Mouse (Mus musculus): ENCODE data around the gene Ascl3. TPM values are rescaled to one million over a fixed set of nuclear protein-coding genes. Genes with fewer than 3 reads are reported as not detected.

Gene Ascl3
- total RNA-seq, 1 experiment = not detected

DNA sequence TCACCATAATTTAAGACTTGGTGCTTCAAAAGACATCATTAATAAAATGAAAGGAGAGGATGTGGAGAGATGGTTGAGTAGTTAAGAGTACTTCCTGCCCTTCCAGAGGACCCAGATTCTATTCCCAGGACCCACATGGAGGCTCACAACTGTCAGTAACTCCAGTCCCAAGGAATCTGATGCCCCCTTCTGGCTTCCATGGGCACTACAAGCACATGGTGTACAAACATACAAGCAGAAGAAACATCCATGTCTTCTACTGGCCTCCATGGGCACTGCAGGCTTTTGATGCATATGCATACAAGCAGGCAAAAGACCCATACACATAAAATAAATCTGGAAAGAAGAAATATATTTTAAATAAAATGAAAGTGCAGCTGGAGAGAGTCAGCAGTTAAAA lies 31.3 kb downstream of the Ascl3 start:
- Histone ChIP-seq H3K36me3 (ENCODE audit: control insufficient read depth, insufficient read depth, low read length, poor library complexity, severe bottlenecking) (no peaks in the 10 kb centered on the region), H3K9me3 (ENCODE audit: control insufficient read depth, insufficient read depth, low read depth, low read length) (no peaks in the 10 kb centered on the region; the same call in 1 of the 2 replicates), H3K9ac (ENCODE audit: insufficient read depth, low read depth, low read length, poor library complexity, severe bottlenecking) (no peak overlapping the region), H3K4me1 (ENCODE audit: control insufficient read depth in 2 of 2, insufficient read depth in 2 of 2, low read length in 2 of 2, poor library complexity in 1 of 2) (peaks cover 6 to 9% of the 10 kb centered on the region in 2 experiments; a peak in 3 of 4 replicates), H3K4me3 (ENCODE audit: insufficient read depth in 1 of 2, low read depth in 1 of 2, low read length in 2 of 2, poor library complexity in 1 of 2, severe bottlenecking in 1 of 2) (no peak overlapping the region), H3K27ac (ENCODE audit: insufficient read depth, low read depth, low read length, poor library complexity, severe bottlenecking) (no peak overlapping the region)
- no peak for TF ChIP-seq ZC3H11A (IDR thresholded peaks at IDR 0.05; ENCODE audit: borderline replicate concordance, low read depth, low read length)
- TF ChIP-seq HCFC1 (IDR thresholded peaks at IDR 0.05; ENCODE audit: borderline replicate concordance, insufficient read depth, low read length) = no peak
- TF ChIP-seq MAFK (IDR thresholded peaks at IDR 0.05; ENCODE audit: insufficient read depth, low read depth, low read length) = no peak
- no peak for TF ChIP-seq ZNF384 (IDR thresholded peaks at IDR 0.05; ENCODE audit: low read depth, low read length)
- TF ChIP-seq CHD2 (IDR thresholded peaks at IDR 0.05; ENCODE audit: low read depth, low read length) = no peak
- peak; percentile 58 for DNase-seq (ENCODE audit: low read depth, low spot score)
- in situ Hi-C loops (cut with MboI; ENCODE audit: low sequenced_read_pairs in 2 of 2, unreplicated experiment in 2 of 2) = no loop called here

DNA sequence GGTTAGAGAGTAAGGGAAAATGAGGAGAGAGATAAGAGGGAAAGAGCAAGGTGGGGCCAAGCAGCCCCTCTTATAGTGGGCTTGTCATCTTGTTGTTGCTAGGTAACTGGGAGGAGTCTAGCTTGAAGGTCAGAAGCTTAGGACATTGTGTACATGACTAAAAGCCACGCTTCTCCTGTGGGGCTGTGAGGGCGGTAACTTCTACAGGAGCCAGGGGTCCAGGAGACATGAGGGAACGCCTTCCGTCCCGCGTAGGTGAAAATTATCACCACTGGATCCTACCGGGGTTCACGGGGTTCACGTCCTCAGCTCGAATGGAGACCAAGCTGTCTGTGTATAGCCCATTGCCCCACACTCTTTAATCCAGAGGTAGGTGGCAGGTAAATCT lies 36.2 kb downstream of the Ascl3 start:
- Histone ChIP-seq H3K4me1 (ENCODE audit: control insufficient read depth in 2 of 2, insufficient read depth in 2 of 2, low read length in 2 of 2, poor library complexity in 1 of 2) (peaks cover 3 to 5% of the 10 kb centered on the region in 2 experiments; a peak in 2 of 4 replicates), H3K9me3 (ENCODE audit: control insufficient read depth, insufficient read depth, low read depth, low read length) (no peaks in the 10 kb centered on the region), H3K9ac (ENCODE audit: insufficient read depth, low read depth, low read length, poor library complexity, severe bottlenecking) (no peak overlapping the region; the same call in 1 of the 2 replicates), H3K4me3 (ENCODE audit: insufficient read depth in 1 of 2, low read depth in 1 of 2, low read length in 2 of 2, poor library complexity in 1 of 2, severe bottlenecking in 1 of 2) (peak overlapping the region; percentile 1 to 22; a peak in 1 of 4 replicates), H3K36me3 (ENCODE audit: control insufficient read depth, insufficient read depth, low read length, poor library complexity, severe bottlenecking) (no peaks in the 10 kb centered on the region), H3K27ac (ENCODE audit: insufficient read depth, low read depth, low read length, poor library complexity, severe bottlenecking) (peak overlapping the region; percentile 82; the same call in 1 of the 2 replicates)
- in situ Hi-C loops (cut with MboI; ENCODE audit: low sequenced_read_pairs in 2 of 2, unreplicated experiment in 2 of 2) = no loop called here
- DNase-seq (ENCODE audit: low read depth, low spot score) = no peak
- TF ChIP-seq ZNF384 (IDR thresholded peaks at IDR 0.05; ENCODE audit: low read depth, low read length) (no peak), MAFK (IDR thresholded peaks at IDR 0.05; ENCODE audit: insufficient read depth, low read depth, low read length) (no peak), HCFC1 (IDR thresholded peaks at IDR 0.05; ENCODE audit: borderline replicate concordance, insufficient read depth, low read length) (no peak), CHD2 (IDR thresholded peaks at IDR 0.05; ENCODE audit: low read depth, low read length) (no peak), ZC3H11A (IDR thresholded peaks at IDR 0.05; ENCODE audit: borderline replicate concordance, low read depth, low read length) (no peak)

DNA sequence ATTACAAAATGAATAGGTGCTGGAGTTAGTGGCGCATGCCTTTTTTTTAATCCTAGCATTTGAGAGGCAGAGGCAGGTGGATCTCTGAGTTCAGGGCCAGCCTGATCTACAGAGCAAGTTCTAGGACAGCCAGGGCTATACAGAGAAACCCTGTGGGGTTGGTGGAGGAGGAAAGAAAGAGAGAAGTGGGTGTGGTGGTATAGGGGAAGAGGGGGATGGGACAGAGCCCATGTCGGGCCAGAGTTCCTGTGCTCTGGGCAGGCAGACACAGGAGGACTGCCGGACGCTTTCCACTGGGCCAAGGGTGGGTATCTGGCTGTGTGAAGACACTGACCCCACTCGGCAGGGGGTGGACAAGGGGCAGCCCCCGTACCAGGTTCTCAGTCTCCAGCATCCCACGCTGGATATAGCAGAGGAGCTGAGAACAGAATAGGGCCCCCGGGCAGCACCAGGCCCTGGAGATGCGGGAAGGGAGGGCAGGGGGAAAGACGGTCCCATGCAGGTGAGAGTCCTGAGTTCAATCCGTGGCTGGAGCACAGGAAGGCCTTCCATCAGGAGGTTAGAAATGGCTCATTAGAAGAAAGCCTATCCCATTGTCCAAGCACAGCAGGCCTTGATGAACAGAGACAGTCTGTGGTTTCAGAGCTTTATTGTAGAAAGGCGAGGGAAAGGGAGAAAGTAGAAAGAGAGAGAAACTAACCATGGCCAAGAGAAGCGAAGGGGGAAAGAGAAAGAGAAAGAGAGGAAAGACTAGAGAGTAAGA lies 36.8 kb downstream of the Ascl3 start:
- no peaks in the 10 kb centered on the region for H3K36me3 ChIP-seq (ENCODE audit: control insufficient read depth, insufficient read depth, low read length, poor library complexity, severe bottlenecking)
- TF ChIP-seq HCFC1 (IDR thresholded peaks at IDR 0.05; ENCODE audit: borderline replicate concordance, insufficient read depth, low read length) (no peak), CHD2 (IDR thresholded peaks at IDR 0.05; ENCODE audit: low read depth, low read length) (no peak), ZNF384 (IDR thresholded peaks at IDR 0.05; ENCODE audit: low read depth, low read length) (no peak), ZC3H11A (IDR thresholded peaks at IDR 0.05; ENCODE audit: borderline replicate concordance, low read depth, low read length) (no peak), MAFK (IDR thresholded peaks at IDR 0.05; ENCODE audit: insufficient read depth, low read depth, low read length) (no peak)
- H3K9me3 ChIP-seq (ENCODE audit: control insufficient read depth, insufficient read depth, low read depth, low read length) = no peaks in the 10 kb centered on the region
- peak overlapping the region; percentile 82 for H3K27ac ChIP-seq (ENCODE audit: insufficient read depth, low read depth, low read length, poor library complexity, severe bottlenecking)
- no peak for DNase-seq (ENCODE audit: low read depth, low spot score)
- no peak overlapping the region for H3K9ac ChIP-seq (ENCODE audit: insufficient read depth, low read depth, low read length, poor library complexity, severe bottlenecking)
- in situ Hi-C loops (cut with MboI; ENCODE audit: low sequenced_read_pairs in 2 of 2, unreplicated experiment in 2 of 2) = no loop called here
- peak overlapping the region; percentile 22 to 45; a peak in 3 of 4 replicates for H3K4me3 ChIP-seq (ENCODE audit: insufficient read depth in 1 of 2, low read depth in 1 of 2, low read length in 2 of 2, poor library complexity in 1 of 2, severe bottlenecking in 1 of 2)
- peaks cover 3 to 5% of the 10 kb centered on the region in 2 experiments; a peak in 2 of 4 replicates for H3K4me1 ChIP-seq (ENCODE audit: control insufficient read depth in 2 of 2, insufficient read depth in 2 of 2, low read length in 2 of 2, poor library complexity in 1 of 2)

DNA sequence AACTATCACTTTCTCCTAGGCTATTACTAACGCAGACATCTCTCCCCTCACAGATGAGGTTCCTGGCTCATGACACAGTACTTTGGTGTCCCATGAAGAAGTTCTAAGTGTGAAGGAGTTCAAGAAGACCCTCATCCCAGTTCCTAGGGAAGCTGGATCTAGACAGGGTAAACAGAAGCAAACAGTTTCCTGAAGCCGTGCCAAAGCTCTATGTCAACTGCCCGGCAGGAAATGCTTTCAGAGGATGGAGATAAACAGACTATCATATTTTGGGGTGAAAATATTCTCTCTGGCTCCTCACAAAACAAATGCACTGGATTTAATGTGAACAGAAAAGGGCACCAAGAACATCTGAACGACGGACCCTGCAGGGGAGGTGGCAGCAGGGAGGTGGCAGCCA lies 40.6 kb downstream of the Ascl3 start:
- DNase-seq (ENCODE audit: low read depth, low spot score) = no peak
- no peak overlapping the region for H3K9ac ChIP-seq (ENCODE audit: insufficient read depth, low read depth, low read length, poor library complexity, severe bottlenecking)
- H3K27ac ChIP-seq (ENCODE audit: insufficient read depth, low read depth, low read length, poor library complexity, severe bottlenecking) = no peak overlapping the region
- H3K9me3 ChIP-seq (ENCODE audit: control insufficient read depth, insufficient read depth, low read depth, low read length) = no peaks in the 10 kb centered on the region
- TF ChIP-seq MAFK (IDR thresholded peaks at IDR 0.05; ENCODE audit: insufficient read depth, low read depth, low read length) = no peak
- no peak for TF ChIP-seq ZC3H11A (IDR thresholded peaks at IDR 0.05; ENCODE audit: borderline replicate concordance, low read depth, low read length)
- no peak for TF ChIP-seq HCFC1 (IDR thresholded peaks at IDR 0.05; ENCODE audit: borderline replicate concordance, insufficient read depth, low read length)
- no peak for TF ChIP-seq CHD2 (IDR thresholded peaks at IDR 0.05; ENCODE audit: low read depth, low read length)
- TF ChIP-seq ZNF384 (IDR thresholded peaks at IDR 0.05; ENCODE audit: low read depth, low read length) = no peak
- in situ Hi-C loops (cut with MboI; ENCODE audit: low sequenced_read_pairs in 2 of 2, unreplicated experiment in 2 of 2) = no loop called here
- H3K4me3 ChIP-seq (ENCODE audit: insufficient read depth in 1 of 2, low read depth in 1 of 2, low read length in 2 of 2, poor library complexity in 1 of 2, severe bottlenecking in 1 of 2) = no peak overlapping the region
- H3K4me1 ChIP-seq (ENCODE audit: control insufficient read depth in 2 of 2, insufficient read depth in 2 of 2, low read length in 2 of 2, poor library complexity in 1 of 2) = peaks cover 0 to 7% of the 10 kb centered on the region in 2 experiments; a peak in 1 of 4 replicates
- no peaks in the 10 kb centered on the region for H3K36me3 ChIP-seq (ENCODE audit: control insufficient read depth, insufficient read depth, low read length, poor library complexity, severe bottlenecking)
